Mouse (Mus musculus): ENCODE data around the gene Samd8. TPM values are rescaled to one million over a fixed set of nuclear protein-coding genes. Genes with fewer than 3 reads are reported as not detected.
A peak's percentile ranks its signal among the peaks of the same experiment; 100 is the strongest.

Samd8 gene
- polyA plus RNA-seq, 1 experiment from 2014 or later = 13.1 TPM

GRCm38 (mm10) chr14:21824938-21825337 lies 74.6 kb downstream of the Samd8 start, which contains the start of gene Vdac2:
Gene Vdac2, plus strand, starts transcription at chr14:21825238.
- H3K27ac ChIP-seq (ENCODE audit: low read depth, low read length) = no peak within 1 kb of the TSS
- no peak within 1 kb of the TSS for H3K9ac ChIP-seq (ENCODE audit: low read length)
- no peaks in the 10 kb centered on the region for H3K36me3 ChIP-seq (ENCODE audit: control insufficient read depth, insufficient read depth, low read length)
- no peak for ATAC-seq (ENCODE audit: low FRiP score)
- H3K27me3 ChIP-seq (ENCODE audit: control insufficient read depth, insufficient read depth, low read length) = no peaks in the 10 kb centered on the region
- no peak within 1 kb of the TSS for H3K4me2 ChIP-seq
- no peaks in the 10 kb centered on the region for H3K4me1 ChIP-seq (ENCODE audit: control insufficient read depth, insufficient read depth, low read length)
- WGBS = 89% methylated on average over 2 of the region's 2 CpGs
- no peak for DNase-seq (ENCODE audit: low spot score, missing footprints)
- H3K4me3 ChIP-seq (ENCODE audit: low read depth, low read length) = no peak within 1 kb of the TSS
- no peaks in the 10 kb centered on the region for H3K9me3 ChIP-seq (ENCODE audit: control insufficient read depth, low read length)

- Histone ChIP-seq H3K9me3 (ENCODE audit: control insufficient read depth, low read length) (no peaks in the 10 kb centered on the region), H3K9ac (ENCODE audit: low read length) (no peak overlapping the region), H3K4me1 (ENCODE audit: control insufficient read depth, insufficient read depth, low read length) (no peaks in the 10 kb centered on the region), H3K36me3 (ENCODE audit: control insufficient read depth, insufficient read depth, low read length) (no peaks in the 10 kb centered on the region), H3K27ac (ENCODE audit: low read depth, low read length) (no peak overlapping the region), H3K4me3 (ENCODE audit: low read depth, low read length) (no peak overlapping the region), H3K4me2 (no peak overlapping the region), H3K27me3 (ENCODE audit: control insufficient read depth, insufficient read depth, low read length) (no peaks in the 10 kb centered on the region)
- DNase-seq (ENCODE audit: low spot score, missing footprints) (no peak), ATAC-seq (ENCODE audit: low FRiP score) (no peak)
- 86% methylated on average over 9 of the region's 9 CpGs for WGBS
Measured at GRCm38 (mm10) chr14:21825786-21826491, 75.6 kb downstream of the Samd8 start.

- whole genome bisulfite sequencing = under 1% methylated on average over 70 of the region's 73 CpGs
- Histone ChIP-seq H3K27ac (ENCODE audit: low read depth, low read length) (peak overlapping the region; percentile 86), H3K4me3 (ENCODE audit: low read depth, low read length) (peak overlapping the region; percentile 99), H3K36me3 (ENCODE audit: control insufficient read depth, insufficient read depth, low read length) (no peaks in the 10 kb centered on the region), H3K27me3 (ENCODE audit: control insufficient read depth, insufficient read depth, low read length) (no peaks in the 10 kb centered on the region), H3K4me2 (peak overlapping the region; percentile 87), H3K4me1 (ENCODE audit: control insufficient read depth, insufficient read depth, low read length) (peaks cover 19% of the 10 kb centered on the region), H3K9ac (ENCODE audit: low read length) (peak overlapping the region; percentile 94), H3K9me3 (ENCODE audit: control insufficient read depth, low read length) (no peaks in the 10 kb centered on the region)
- DNase-seq (ENCODE audit: low spot score, missing footprints) (peak; percentile 99), ATAC-seq (ENCODE audit: low FRiP score) (peak; percentile 99)
Measured at GRCm38 (mm10) chr14:21830876-21831767, 80.8 kb downstream of the Samd8 start.

DNA sequence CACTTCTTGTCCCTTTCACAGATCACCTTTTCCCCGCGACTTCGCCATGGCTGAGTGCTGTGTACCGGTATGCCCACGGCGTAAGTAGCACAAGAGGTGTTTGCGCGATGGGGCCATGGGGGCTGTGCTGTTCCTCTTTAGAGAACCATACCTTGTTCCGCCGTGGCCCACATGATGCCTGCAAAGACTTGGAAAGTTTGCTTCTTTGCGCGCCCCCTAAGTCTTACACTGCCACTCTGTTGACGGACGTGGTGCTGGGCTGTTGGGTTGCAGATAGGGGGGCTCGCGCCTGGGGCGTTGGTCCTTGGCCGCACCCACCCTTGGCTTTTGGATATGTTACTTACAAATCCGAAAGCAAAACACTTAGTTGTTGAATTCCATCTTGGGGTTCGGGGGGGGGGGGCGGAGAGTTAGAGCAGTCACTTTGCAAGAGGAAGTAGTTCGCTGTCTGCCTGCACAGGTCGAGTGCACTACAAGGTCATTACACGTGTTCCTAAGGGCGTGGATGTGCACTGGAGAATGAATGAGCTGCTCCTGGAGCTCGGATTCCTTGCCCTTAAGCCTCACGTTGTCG lies 81.6 kb downstream of the Samd8 start:
- under 1% methylated on average over 28 of the region's 28 CpGs for WGBS
- peak overlapping the region; percentile 86 for H3K27ac ChIP-seq (ENCODE audit: low read depth, low read length)
- peaks cover 19% of the 10 kb centered on the region for H3K4me1 ChIP-seq (ENCODE audit: control insufficient read depth, insufficient read depth, low read length)
- H3K36me3 ChIP-seq (ENCODE audit: control insufficient read depth, insufficient read depth, low read length) = no peaks in the 10 kb centered on the region
- peak overlapping the region; percentile 99 for H3K4me3 ChIP-seq (ENCODE audit: low read depth, low read length)
- DNase-seq (ENCODE audit: low spot score, missing footprints) (no peak), ATAC-seq (ENCODE audit: low FRiP score) (no peak)
- peak overlapping the region; percentile 87 for H3K4me2 ChIP-seq
- peak overlapping the region; percentile 94 for H3K9ac ChIP-seq (ENCODE audit: low read length)
- H3K9me3 ChIP-seq (ENCODE audit: control insufficient read depth, low read length) = no peaks in the 10 kb centered on the region
- no peaks in the 10 kb centered on the region for H3K27me3 ChIP-seq (ENCODE audit: control insufficient read depth, insufficient read depth, low read length)

DNA sequence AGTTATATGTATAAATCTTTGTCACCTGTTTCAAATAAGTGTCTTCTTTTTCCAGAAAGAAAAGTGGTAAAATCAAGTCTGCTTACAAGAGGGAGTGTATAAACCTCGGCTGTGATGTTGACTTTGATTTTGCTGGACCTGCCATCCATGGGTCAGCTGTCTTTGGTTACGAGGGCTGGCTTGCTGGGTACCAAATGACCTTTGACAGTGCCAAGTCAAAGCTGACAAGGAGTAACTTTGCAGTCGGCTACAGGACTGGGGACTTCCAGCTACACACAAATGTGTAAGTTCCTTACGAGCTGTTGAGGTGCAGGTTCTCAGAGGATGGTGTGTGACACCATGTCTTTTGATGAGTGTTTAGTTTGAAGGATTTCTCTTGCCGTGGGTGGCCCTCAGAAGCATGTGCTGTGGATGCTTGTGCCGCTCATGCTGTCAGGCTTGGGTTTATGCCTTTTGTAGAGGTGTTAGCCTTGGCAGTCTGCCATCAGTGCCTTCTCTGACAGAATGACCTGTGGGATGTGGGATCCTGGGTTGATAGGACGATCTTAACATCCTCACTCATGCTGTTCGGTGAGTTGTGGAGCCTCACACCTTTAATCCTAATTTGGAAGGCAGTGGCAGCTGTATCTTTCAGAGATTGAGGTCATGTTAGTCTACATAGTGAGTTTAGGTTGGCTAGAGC lies 88.1 kb downstream of the Samd8 start:
- Histone ChIP-seq H3K36me3 (ENCODE audit: control insufficient read depth, insufficient read depth, low read length) (peaks cover 21% of the 10 kb centered on the region), H3K4me3 (ENCODE audit: low read depth, low read length) (no peak overlapping the region), H3K27me3 (ENCODE audit: control insufficient read depth, insufficient read depth, low read length) (no peaks in the 10 kb centered on the region), H3K27ac (ENCODE audit: low read depth, low read length) (no peak overlapping the region), H3K4me1 (ENCODE audit: control insufficient read depth, insufficient read depth, low read length) (peaks cover 6% of the 10 kb centered on the region), H3K9me3 (ENCODE audit: control insufficient read depth, low read length) (no peaks in the 10 kb centered on the region), H3K4me2 (no peak overlapping the region), H3K9ac (ENCODE audit: low read length) (no peak overlapping the region)
- DNase-seq (ENCODE audit: low spot score, missing footprints) (peak; percentile 31), ATAC-seq (ENCODE audit: low FRiP score) (no peak)
- 92% methylated on average over 8 of the region's 8 CpGs for WGBS

- no peaks in the 10 kb centered on the region for H3K27me3 ChIP-seq (ENCODE audit: control insufficient read depth, insufficient read depth, low read length)
- peak; percentile 72 for DNase-seq (ENCODE audit: low spot score, missing footprints)
- no peak for ATAC-seq (ENCODE audit: low FRiP score)
- 95% methylated on average over 5 of the region's 5 CpGs for WGBS
- H3K4me3 ChIP-seq (ENCODE audit: low read depth, low read length) = no peak overlapping the region
- no peak overlapping the region for H3K9ac ChIP-seq (ENCODE audit: low read length)
- no peaks in the 10 kb centered on the region for H3K9me3 ChIP-seq (ENCODE audit: control insufficient read depth, low read length)
- peaks cover 26% of the 10 kb centered on the region for H3K36me3 ChIP-seq (ENCODE audit: control insufficient read depth, insufficient read depth, low read length)
- peaks cover 2% of the 10 kb centered on the region; the same call in 1 of the 2 replicates for H3K4me1 ChIP-seq (ENCODE audit: control insufficient read depth, insufficient read depth, low read length)
- H3K4me2 ChIP-seq = no peak overlapping the region
- H3K27ac ChIP-seq (ENCODE audit: low read depth, low read length) = no peak overlapping the region
Measured at GRCm38 (mm10) chr14:21841819-21842592, 91.7 kb downstream of the Samd8 start.

GRCm38 (mm10) chr14:21843263-21843662 lies 92.9 kb downstream of the Samd8 start:
- DNase-seq (ENCODE audit: low spot score, missing footprints) (peak; percentile 45), ATAC-seq (ENCODE audit: low FRiP score) (no peak)
- WGBS = 86% methylated on average over 6 of the region's 6 CpGs
- Histone ChIP-seq H3K9me3 (ENCODE audit: control insufficient read depth, low read length) (no peaks in the 10 kb centered on the region), H3K4me2 (no peak overlapping the region), H3K4me3 (ENCODE audit: low read depth, low read length) (no peak overlapping the region), H3K4me1 (ENCODE audit: control insufficient read depth, insufficient read depth, low read length) (peaks cover 11% of the 10 kb centered on the region), H3K36me3 (ENCODE audit: control insufficient read depth, insufficient read depth, low read length) (peaks cover 22% of the 10 kb centered on the region; the same call in 1 of the 2 replicates), H3K9ac (ENCODE audit: low read length) (no peak overlapping the region), H3K27me3 (ENCODE audit: control insufficient read depth, insufficient read depth, low read length) (no peaks in the 10 kb centered on the region), H3K27ac (ENCODE audit: low read depth, low read length) (no peak overlapping the region)

GRCm38 (mm10) chr14:21846827-21847380 lies 96.6 kb downstream of the Samd8 start:
- Histone ChIP-seq H3K4me2 (peak overlapping the region; percentile 98), H3K9ac (ENCODE audit: low read length) (peak overlapping the region; percentile 72), H3K4me1 (ENCODE audit: control insufficient read depth, insufficient read depth, low read length) (peaks cover 12% of the 10 kb centered on the region), H3K27ac (ENCODE audit: low read depth, low read length) (no peak overlapping the region), H3K27me3 (ENCODE audit: control insufficient read depth, insufficient read depth, low read length) (no peaks in the 10 kb centered on the region), H3K9me3 (ENCODE audit: control insufficient read depth, low read length) (no peaks in the 10 kb centered on the region), H3K36me3 (ENCODE audit: control insufficient read depth, insufficient read depth, low read length) (peaks cover 9% of the 10 kb centered on the region; the same call in 1 of the 2 replicates), H3K4me3 (ENCODE audit: low read depth, low read length) (peak overlapping the region; percentile 61)
- ATAC-seq (ENCODE audit: low FRiP score) = no peak
- 18% methylated on average over 10 of the region's 10 CpGs for WGBS
- peak; percentile 87 for DNase-seq (ENCODE audit: low spot score, missing footprints)

Measured in midbrain, embryonic 11.5 days (tissue).